Mouse (Mus musculus) bone marrow, adult 2 months (tissue): ENCODE results near the gene Rtl3. TPM values are rescaled to one million over a fixed set of nuclear protein-coding genes. Genes with fewer than 3 reads are reported as not detected.

Experiments used
- H3K27ac ChIP-seq: fragments of 200-500 bp; 2 replicates; pipeline ENCODE4 v1.5.1; 2012; ENCODE audit warnings: low read depth, mild to moderate bottlenecking, control low read depth, inconsistent platforms, low read length; ENCODE audit not compliant: control insufficient read depth, poor library complexity, insufficient read depth
- H3K4me1 ChIP-seq: fragments of 200-500 bp; 2 replicates; pipeline ENCODE4 v1.6.1; 2011; ENCODE audit warnings: low read length; ENCODE audit not compliant: control insufficient read depth, insufficient read depth
- H3K4me3 ChIP-seq: fragments of 200-500 bp; replicated peaks from 2 replicates; pipeline ENCODE3; 2011; ENCODE audit warnings: mild to moderate bottlenecking, low read depth, low read length, control low read depth; ENCODE audit not compliant: control insufficient read depth
- CTCF ChIP-seq: fragments of 200-500 bp; IDR thresholded peaks from 2 replicates; pipeline ENCODE4 v1.5.1; 2011; ENCODE audit warnings: low read length, control low read depth; ENCODE audit not compliant: control insufficient read depth, insufficient read depth
- POLR2A ChIP-seq: fragments of 200-500 bp; IDR thresholded peaks from 2 replicates; pipeline ENCODE4 v1.6.1; 2011; ENCODE audit warnings: low read depth, mild to moderate bottlenecking, control low read depth, low read length, borderline replicate concordance; ENCODE audit not compliant: control insufficient read depth
- WGBS: fragments of 180-500 bp; shearing (Covaris S2); methylation state at CpG from one replicate; pipeline ENCODE4 v1.1.7; 2018; 5-methylcytosine and 5-hydroxymethylcytosine counted together
- polyA plus RNA-seq: library from polyadenylated mRNA; stranded (reverse); fragments of >200 nt; gene quantifications from 2 replicates; pipeline ENCODE4 v1.2.4, GENCODE M21; 2011; ENCODE audit warnings: low replicate concordance; ENCODE audit not compliant: missing spikeins, insufficient read depth, insufficient read length

Gene Rtl3
- polyA plus RNA-seq, result not detected in 2 replicates

DNA sequence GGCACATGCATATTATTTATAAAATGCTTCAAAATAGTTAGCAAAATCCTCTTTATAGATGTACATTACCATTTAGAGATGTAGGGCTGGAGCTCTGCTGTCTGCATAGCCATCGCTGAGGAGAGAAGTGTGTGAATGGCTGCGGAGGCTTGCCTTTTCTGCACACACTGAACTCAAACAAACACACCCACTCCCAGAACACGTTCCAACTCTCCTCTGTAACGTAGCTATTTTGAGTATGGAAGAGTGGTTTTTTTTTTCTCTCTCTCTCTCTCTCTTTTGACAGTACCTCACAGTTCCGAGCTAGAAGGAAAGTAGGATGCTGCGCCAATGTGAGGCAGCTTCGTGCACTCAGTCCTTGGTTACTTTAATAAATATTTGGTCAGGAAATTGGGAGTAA, at the start of gene Rtl3:
TSS of gene Rtl3 (minus strand) at position 236 of the 400 bp plus-strand sequence.
- 81% methylated on average over 7 of the region's 7 CpGs for WGBS

DNA sequence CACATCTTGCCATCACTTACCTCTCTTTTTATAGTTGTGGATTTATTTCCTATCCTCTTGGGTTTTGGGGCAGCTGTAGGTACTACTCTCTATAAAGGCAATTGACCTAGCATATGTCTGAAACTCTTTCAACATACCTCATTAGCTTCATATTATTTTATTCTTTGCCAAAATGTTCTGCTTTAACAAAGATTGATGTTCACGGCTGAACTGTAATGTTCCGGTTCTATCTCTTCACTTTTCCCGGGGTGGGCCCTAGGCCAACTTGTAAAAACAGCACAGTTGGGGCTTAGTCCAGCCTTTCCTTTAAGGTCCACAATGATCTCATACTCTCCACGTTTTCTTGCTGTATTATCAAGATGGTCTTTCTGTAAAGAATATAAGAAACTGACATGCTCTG, 31.9 kb upstream of the Rtl3 start:
- 73% methylated on average over 4 of the region's 4 CpGs for WGBS
- Histone ChIP-seq H3K4me3 (no peak overlapping the region), H3K27ac (no peak overlapping the region), H3K4me1 (no peaks in the 10 kb centered on the region)
- no peak for TF ChIP-seq CTCF
- TF ChIP-seq POLR2A, result no peak

More for the DNA sequence above, at the start of gene Rtl3:
- Histone ChIP-seq H3K27ac (no peak within 1 kb of the TSS), H3K4me1 (no peaks in the 10 kb centered on the region), H3K4me3 (no peak within 1 kb of the TSS)
- no peak for TF ChIP-seq POLR2A
- TF ChIP-seq CTCF, result no peak

DNA sequence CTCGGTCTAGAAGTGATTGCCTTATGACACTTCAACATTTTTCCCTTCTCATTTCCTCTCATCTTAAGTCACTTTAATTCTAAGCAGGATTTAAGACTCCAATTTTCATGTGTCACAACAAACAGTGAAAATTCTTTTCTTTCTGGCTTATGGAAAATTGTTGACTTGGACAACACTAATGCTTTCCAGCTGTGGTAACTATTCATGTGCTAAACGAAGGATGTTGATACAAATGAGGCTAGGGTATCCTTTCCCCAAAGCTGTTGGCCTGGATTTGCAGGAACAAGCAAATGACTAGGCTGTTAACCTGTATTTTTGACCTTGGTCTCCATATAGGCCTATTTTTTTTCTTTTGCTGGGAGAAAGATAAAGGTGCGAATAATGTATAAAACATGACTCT, 31.4 kb upstream of the Rtl3 start:
- H3K27ac ChIP-seq, result no peak overlapping the region
- H3K4me1 ChIP-seq, result no peaks in the 10 kb centered on the region
- WGBS, result 54% methylated on average over 3 of the region's 3 CpGs
- TF ChIP-seq CTCF, result no peak
- TF ChIP-seq POLR2A, result no peak
- H3K4me3 ChIP-seq, result no peak overlapping the region

DNA sequence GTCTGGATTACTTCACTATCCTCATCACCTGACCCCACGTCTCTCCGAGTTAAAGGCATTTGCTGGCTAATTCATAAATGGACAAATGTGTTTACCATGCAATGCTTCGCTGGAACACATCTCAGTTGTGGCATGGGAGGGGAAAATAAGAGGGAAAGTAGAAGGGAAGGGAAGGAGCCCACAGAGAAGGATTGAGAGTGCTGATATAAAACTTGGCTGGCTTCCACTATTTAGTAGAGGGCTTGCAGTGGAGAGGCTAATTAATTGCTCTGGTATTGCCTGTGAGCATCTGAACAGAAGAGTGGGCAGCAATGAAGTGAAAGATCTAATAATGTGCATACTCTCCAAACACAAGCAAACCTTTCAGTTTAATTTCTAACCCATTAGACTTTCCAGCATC, 31.0 kb upstream of the Rtl3 start:
- 83% methylated on average over 3 of the region's 3 CpGs for WGBS
- Histone ChIP-seq H3K27ac (no peak overlapping the region), H3K4me3 (no peak overlapping the region), H3K4me1 (no peaks in the 10 kb centered on the region)
- TF ChIP-seq POLR2A, result no peak
- TF ChIP-seq CTCF, result no peak

DNA sequence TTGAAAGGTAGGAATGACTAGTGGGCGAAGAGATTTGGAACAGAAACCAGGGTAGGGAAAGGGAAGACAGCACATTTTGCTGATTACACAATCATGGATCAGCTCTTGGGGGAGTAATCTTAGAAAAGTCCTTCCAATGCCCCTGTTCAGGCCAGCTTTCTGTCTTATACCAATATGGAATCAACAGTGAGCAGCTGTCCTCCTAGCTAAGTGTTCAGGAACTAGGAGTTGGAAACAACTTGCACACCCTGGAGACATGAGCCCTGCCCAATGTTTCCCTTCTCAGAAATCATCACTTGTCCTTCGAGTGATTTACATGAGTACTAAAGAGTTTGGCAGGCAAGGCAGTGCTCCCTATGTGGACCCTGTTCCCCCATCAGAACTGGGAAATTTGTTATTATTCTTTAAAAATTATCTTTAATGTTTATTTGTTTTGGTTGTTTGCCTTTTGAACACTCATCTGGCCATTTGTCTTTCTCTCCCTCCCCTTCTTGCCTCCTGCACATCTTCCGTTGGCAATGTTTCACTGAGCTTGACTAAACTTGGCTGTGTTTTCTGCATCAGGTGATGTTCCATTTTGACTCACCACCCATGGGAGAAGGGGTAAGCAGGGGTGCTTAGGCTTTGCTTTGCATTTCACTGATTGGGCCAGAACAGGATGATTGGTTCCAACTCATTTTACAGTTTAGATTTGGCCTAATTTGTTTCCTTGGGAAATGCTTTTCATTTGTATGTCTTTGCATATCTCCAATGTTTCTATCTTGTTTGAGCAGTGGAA, 13.3 kb upstream of the Rtl3 start:
- TF ChIP-seq CTCF, result no peak
- no peak for TF ChIP-seq POLR2A
- H3K27ac ChIP-seq, result no peak overlapping the region
- 66% methylated on average over 3 of the region's 3 CpGs for WGBS

DNA sequence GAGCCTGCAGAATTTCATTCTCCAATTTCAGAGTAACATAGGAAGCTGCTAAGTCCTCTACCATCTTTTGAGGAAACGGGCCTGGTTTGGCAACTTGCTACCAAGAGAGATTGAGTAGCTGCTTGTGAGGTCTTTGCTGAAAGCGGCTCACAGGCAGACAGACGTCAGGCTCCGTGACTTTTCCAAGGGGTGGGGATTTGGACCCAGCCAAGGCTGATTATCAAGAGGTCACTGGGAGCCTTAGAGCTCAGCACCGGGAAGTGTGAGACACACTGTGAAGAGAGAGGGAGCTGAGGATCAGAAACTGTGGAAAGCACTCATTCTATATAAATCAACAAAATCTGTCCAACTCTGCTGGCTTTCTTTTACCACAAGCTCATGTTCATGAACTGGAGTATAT, 853 bp downstream of the Rtl3 start:
- WGBS, result 85% methylated on average over 5 of the region's 5 CpGs
- TF ChIP-seq POLR2A, result no peak
- no peak for TF ChIP-seq CTCF
- no peak overlapping the region for H3K4me3 ChIP-seq
- H3K4me1 ChIP-seq, result no peaks in the 10 kb centered on the region
- H3K27ac ChIP-seq, result no peak overlapping the region

More for the DNA sequence above, 13.3 kb upstream of the Rtl3 start:
- Histone ChIP-seq H3K4me3 (no peak overlapping the region), H3K4me1 (no peaks in the 10 kb centered on the region)

DNA sequence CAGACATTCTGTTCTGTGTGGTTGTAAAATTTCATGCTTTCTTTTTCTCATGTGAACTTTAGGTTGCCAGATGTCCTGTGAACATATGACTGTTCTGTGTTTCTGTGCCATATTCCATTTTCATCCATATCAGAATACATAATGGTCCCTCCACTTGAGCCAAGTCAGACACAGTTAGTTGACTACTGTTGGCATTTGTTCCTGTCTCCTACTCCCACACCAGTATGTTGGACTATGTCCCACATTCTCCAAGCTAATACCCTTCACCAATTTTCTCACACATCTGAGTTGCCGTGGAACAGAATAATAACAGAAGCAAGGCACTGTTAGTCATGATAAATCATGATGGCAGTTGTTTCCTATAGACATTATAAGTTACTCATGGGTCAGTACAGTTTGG, 9.9 kb downstream of the Rtl3 start:
- H3K4me1 ChIP-seq, result no peaks in the 10 kb centered on the region
- WGBS, result 33% methylated on average over 1 of the region's 1 CpGs
- TF ChIP-seq CTCF (no peak), POLR2A (no peak)
- no peak overlapping the region for H3K27ac ChIP-seq
- no peak overlapping the region for H3K4me3 ChIP-seq

DNA sequence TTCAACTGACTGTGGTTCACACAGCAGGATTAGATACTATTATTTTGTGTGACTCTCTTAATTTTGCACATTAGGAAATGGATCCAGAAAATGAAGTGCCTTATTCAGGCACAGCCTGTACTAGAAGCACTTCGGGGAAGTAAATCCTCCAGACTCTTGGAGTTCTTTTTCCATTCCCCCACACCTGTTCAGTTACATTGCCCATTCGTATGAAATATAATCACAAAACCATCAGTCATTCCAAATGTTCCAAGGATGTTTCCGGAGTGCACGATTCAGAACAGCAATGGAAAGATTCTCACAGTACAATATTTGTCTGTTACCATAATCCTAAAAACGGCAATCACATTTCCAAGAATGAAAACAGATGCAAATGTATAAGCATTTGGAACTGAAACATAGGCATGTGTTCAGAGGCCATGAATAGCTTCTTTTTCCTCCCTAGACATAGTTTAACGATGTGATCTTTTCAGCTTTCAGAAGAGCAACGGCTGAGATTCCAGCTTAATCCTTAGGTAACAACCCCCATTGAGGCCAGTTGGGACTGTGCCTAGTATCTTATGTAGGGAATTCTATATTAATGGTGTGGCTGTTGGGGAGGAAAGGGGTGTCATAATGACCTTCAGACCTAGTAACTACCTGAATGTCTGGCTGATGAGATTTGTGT, 30.8 kb downstream of the Rtl3 start:
- no peak overlapping the region for H3K4me3 ChIP-seq
- H3K27ac ChIP-seq, result no peak overlapping the region
- no peak for TF ChIP-seq POLR2A
- TF ChIP-seq CTCF, result no peak
- H3K4me1 ChIP-seq, result no peaks in the 10 kb centered on the region
- 71% methylated on average over 7 of the region's 7 CpGs for WGBS
